Mouse (Mus musculus): ENCODE data around the gene Kcnab1. TPM values are rescaled to one million over a fixed set of nuclear protein-coding genes. Genes with fewer than 3 reads are reported as not detected.
"Not testable (repeated sequence)": the region's sequence is repeated elsewhere in the genome, so short reads cannot be mapped to it uniquely, and the experiment has no call there.

The Kcnab1 gene
- total RNA-seq, 2 experiments from 2014 or later, result 25.8 to 29.1 TPM

DNA sequence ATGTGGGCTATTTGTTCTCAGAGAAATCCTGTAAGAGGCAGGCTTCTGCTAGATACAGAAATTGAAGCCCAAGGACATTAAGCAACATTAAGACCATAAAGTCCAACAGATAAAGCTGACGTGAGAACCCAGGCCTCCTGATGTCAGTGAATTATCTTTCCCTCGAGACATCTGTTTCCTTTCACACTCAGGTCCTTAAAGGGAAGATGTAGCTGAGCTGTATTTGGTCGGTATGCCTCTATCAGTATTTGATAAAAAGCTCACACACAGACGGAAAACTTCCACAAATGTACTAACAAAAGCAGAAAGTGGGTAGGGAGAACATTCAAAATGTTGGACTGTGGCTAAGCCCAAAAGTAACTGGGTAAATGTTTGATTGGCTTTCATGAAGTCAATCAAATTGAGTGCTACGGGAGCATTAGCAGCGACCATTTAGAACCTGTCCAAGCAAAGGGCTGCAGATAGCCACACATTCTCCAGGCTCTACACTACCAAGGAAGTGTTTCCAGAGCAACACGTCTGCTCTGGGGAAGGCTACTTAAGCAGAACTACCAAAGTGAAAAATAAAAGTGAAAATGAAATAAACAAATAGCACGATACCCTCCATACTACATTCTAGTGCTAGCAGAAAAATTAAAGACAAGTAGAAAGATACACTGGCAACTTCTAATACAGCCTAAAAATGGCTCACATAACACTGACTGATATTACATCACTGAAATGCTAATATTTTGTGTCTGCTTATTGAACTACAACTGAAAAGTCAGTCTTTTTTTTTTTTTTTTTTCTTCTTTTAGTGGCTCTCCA, 251.2 kb downstream of the Kcnab1 start:
- no peak for DNase-seq
- intact Hi-C loops (cut with DNase I), result no loop called here

DNA sequence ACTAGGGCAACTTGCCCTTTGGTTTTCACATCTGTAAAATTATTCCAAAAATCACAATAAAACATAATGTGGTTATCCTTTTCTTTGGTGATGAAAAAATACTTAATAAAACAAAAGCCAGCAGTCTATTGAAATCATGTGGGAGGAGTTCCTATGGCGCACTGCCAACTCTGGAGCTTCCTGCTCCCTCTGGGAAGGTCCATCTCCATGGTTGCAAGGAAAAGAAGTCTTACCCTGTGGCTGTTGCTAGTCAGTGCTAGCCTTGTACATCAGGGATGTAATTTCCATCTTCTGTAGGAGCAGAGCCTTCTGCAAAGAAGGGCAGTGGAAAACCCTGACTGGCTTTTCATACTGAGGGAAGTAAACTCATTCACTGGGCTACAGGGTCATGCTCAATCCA, 254.3 kb downstream of the Kcnab1 start:
- intact Hi-C loops (cut with DNase I), result no loop called here
- DNase-seq, result peak; percentile 32

GRCm38 (mm10) chr3:65365184-65365583, 256.0 kb downstream of the Kcnab1 start:
- intact Hi-C loops (cut with DNase I), result no loop called here
- no peak for DNase-seq

GRCm38 (mm10) chr3:65365921-65366710, 256.9 kb downstream of the Kcnab1 start:
- intact Hi-C loops (cut with DNase I), result no loop called here
- no peak for DNase-seq

- DNase-seq, result no peak
- intact Hi-C loops (cut with DNase I), result no loop called here
Observed at GRCm38 (mm10) chr3:65367944-65368343, 258.8 kb downstream of the Kcnab1 start.

DNA sequence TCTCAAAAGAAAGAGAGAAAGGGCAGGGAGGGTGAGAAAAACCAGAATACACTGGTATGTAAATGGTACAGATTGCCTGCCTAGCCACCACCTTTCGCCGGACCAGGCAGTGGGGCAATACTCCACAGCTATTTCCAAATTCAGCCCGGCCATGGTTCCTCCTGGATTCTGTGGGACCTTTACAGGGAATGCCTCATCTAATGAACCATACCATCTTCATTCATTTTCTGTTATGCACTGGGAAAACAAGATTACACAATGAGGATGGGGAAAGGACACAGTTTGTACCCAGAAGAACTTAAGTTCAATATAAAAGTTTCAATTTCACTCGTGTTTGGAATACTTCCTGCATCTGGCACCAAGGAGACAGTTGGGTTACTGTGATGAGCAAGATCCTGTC, 263.4 kb downstream of the Kcnab1 start:
- no peak for DNase-seq
- intact Hi-C loops (cut with DNase I), result no loop called here

GRCm38 (mm10) chr3:65373594-65374182, 264.5 kb downstream of the Kcnab1 start:
- intact Hi-C loops (cut with DNase I), result no loop called here
- no peak for DNase-seq

- no peak for DNase-seq
- intact Hi-C loops (cut with DNase I), result no loop called here
Observed at GRCm38 (mm10) chr3:65374729-65375128, 265.5 kb downstream of the Kcnab1 start.

DNA sequence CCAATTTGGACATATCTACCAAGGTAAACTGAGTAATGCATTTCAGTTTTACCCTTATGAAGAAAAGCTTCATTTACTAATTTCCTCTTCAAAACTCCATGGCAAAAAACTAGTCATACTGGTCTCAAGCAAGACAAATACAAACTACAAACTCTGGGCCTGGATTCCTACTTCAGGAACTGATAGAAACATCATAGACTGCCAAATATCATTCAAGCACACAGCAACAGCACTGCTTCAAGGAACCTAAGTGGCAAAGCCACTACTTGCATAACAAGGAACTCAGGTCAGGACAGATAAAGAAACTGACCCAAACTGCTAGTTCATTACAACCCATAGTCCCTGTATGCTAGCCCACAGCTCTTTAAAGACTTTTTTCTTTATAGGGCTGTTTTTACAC, 269.5 kb downstream of the Kcnab1 start:
- intact Hi-C loops (cut with DNase I), result no loop called here
- no peak for DNase-seq

DNA sequence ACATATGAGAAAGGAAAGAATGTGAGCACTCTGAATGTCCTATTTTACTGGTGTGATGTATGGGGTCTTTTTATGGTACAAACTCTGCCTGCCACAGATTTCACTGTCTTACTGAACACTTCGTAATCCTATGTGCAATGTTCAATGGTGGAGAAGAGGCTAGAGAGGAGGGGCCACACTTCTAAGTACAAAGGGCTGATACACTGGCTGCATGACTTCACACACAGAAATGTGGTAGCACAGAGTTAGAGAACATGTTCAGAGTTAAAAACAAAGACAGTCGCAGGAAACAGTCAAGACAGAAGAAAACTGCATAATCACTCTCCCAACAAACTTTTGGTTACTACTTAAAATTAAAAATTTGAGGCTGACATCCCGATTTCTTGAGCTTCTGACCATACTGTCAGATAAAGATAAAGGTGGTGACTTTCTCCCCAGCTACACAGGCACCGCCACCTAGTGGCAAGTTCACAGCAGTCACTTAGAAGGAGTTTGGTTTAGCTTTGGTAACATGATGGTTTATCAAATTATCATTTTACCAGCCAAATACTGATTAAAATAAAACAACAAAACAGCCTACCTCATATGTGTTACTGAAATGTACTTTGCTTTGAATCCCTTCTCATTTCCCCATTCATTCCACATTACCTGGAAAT, 270.8 kb downstream of the Kcnab1 start:
- intact Hi-C loops (cut with DNase I), result loop anchor here (10.0 kb wide), 2 partner anchors 145 to 485 kb away; partner anchors contain the start of gene Tiparp
- DNase-seq, result peak; percentile 45

- DNase-seq, result no peak
- intact Hi-C loops (cut with DNase I), result loop anchor here (10.0 kb wide), 2 partner anchors 144 to 484 kb away; partner anchors contain the start of gene Tiparp
Observed at GRCm38 (mm10) chr3:65381094-65381493, 271.9 kb downstream of the Kcnab1 start.

DNA sequence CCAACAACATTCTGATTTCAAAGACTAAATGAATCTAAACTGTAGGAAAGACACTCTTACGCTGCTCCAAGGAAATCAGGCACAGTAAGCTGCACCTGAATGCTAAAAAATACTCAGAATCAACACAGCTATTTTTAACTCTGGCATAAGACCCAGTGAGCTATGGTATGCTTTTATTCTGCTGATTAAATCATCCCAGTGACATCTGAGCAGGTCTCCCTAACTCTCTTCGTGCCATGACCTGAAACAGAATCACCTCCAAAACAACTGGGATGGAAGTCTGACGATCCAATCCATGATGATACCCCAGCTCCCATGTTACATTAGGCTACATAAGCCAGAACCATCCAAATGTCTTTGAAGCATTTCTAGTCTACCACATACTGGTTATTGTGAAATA, 275.2 kb downstream of the Kcnab1 start:
- no peak for DNase-seq
- intact Hi-C loops (cut with DNase I), result loop anchor here (10.0 kb wide), 2 partner anchors 140 to 480 kb away; partner anchors contain the start of gene Tiparp

DNA sequence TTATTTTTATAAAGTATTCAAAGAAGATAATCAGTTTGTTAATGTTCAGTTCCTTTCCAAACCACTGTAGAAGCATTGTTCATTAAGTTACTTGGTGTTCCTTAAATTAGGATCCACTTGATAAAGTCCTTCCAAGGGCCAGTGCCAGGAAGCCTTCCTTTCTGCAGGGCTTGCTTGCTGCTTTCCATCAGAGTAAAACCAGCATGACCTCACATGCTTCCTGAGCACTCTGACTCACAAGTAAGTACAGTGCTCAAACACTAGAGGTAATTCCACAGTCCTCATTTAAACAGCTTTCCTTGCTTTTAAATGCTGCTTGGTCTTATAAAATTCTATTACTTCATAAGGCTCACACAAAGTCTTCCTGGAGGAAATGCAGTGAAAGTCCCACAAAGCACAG, 276.6 kb downstream of the Kcnab1 start:
- no peak for DNase-seq
- intact Hi-C loops (cut with DNase I), result loop anchor here (10.0 kb wide), 2 partner anchors 139 to 479 kb away; partner anchors contain the start of gene Tiparp

GRCm38 (mm10) chr3:65391222-65391783, 282.1 kb downstream of the Kcnab1 start:
- intact Hi-C loops (cut with DNase I), result loop anchor here (5.0 kb wide), 1 partner anchor 541 kb away; no protein-coding TSS in a partner anchor
- DNase-seq, result no peak

DNA sequence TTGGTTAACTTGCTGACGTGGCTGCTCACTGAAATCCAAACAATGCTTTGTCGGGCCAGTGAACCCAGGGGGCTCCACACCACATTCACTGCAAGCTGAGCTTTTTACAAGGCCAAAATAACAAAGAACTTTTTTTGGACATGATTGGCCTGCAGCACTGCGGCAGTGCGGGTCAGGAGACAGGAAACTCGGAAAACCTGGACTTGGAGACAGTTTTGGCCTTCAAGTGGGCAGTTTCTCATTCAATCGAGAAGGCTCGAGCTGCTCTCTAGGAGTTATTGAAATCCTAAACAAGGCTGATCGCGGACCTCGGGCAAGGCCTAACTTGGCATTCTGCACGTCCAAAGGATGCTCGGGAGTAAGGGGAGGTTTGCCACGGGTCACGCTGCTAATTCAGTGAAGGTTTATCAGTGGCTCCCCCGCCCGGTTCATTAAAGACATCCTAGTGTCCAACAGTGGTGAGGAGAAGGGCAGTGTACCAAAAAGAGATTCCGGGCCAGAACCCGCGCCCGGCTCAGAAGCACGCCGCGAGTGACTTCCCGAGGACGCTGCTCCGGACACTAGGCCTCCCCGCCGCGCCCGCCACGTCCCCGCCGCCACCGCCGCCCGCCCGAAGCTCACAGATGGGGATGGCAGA, 282.7 kb downstream of the Kcnab1 start:
- peak; percentile 9 for DNase-seq
- intact Hi-C loops (cut with DNase I), result loop anchor here (5.0 kb wide), 1 partner anchor 540 kb away; no protein-coding TSS in a partner anchor

- intact Hi-C loops (cut with DNase I), result loop anchor here (5.0 kb wide), 1 partner anchor 540 kb away; no protein-coding TSS in a partner anchor
- peak; percentile 97 for DNase-seq
Observed at GRCm38 (mm10) chr3:65392421-65392817, 283.2 kb downstream of the Kcnab1 start, which contains the start of gene Ssr3. Gene Ssr3 (minus strand): TSS chr3:65392623.

GRCm38 (mm10) chr3:65395111-65395510, 285.9 kb downstream of the Kcnab1 start:
- intact Hi-C loops (cut with DNase I); DNase-seq: not testable (repeated sequence)

- DNase-seq, result no peak
- intact Hi-C loops (cut with DNase I), result no loop called here
Observed at GRCm38 (mm10) chr3:65396835-65397504, 287.8 kb downstream of the Kcnab1 start.

DNA sequence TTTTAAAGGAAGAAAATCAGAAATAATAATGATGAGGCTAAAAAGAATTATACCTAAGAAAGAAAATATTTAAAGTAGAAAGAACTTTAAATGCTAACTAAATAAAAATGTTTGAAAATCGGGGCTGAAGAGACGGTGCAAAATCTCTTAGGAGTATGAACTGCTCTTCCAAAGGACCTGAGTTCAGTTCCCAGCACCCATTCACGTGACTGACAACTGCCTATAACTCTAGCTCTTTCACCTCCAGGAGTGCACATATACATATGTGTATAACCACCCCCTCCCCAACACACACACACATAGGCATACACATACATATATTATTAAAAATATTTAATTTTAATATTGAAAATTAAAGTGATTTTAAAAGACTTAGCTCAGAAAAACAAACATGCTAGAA, 288.4 kb downstream of the Kcnab1 start:
- intact Hi-C loops (cut with DNase I), result no loop called here
- no peak for DNase-seq
